Mouse (Mus musculus): Measurements from ENCODE around the gene Mrps23.

The Mrps23 gene

GRCm38 (mm10) chr11:88203712-88204532 is at the start of gene Mrps23:
Gene Mrps23, plus strand, starts transcription at chr11:88204388.
- in situ Hi-C loops (cut with MboI, MseI): no loop called here

GRCm38 (mm10) chr11:88154500-88154899 is 49.7 kb upstream of the Mrps23 start:
- in situ Hi-C loops (cut with MboI, MseI): no loop called here

GRCm38 (mm10) chr11:88155451-88155850 is 48.7 kb upstream of the Mrps23 start:
- in situ Hi-C loops (cut with MboI, MseI): no loop called here

- in situ Hi-C loops (cut with MboI, MseI): no loop called here
Measured at GRCm38 (mm10) chr11:88155998-88156397, 48.2 kb upstream of the Mrps23 start.

GRCm38 (mm10) chr11:88156403-88156802 is 47.8 kb upstream of the Mrps23 start:
- in situ Hi-C loops (cut with MboI, MseI): no loop called here

GRCm38 (mm10) chr11:88158842-88159246 is 45.3 kb upstream of the Mrps23 start:
- in situ Hi-C loops (cut with MboI, MseI): no loop called here

GRCm38 (mm10) chr11:88159389-88159788 is 44.8 kb upstream of the Mrps23 start:
- in situ Hi-C loops (cut with MboI, MseI): no loop called here

GRCm38 (mm10) chr11:88160316-88160715 is 43.9 kb upstream of the Mrps23 start:
- in situ Hi-C loops (cut with MboI, MseI): no loop called here

GRCm38 (mm10) chr11:88161051-88161581 is 43.1 kb upstream of the Mrps23 start:
- in situ Hi-C loops (cut with MboI, MseI): no loop called here

GRCm38 (mm10) chr11:88161651-88162362 is 42.4 kb upstream of the Mrps23 start:
- in situ Hi-C loops (cut with MboI, MseI): no loop called here

- in situ Hi-C loops (cut with MboI, MseI): no loop called here
Measured at GRCm38 (mm10) chr11:88162740-88163139, 41.4 kb upstream of the Mrps23 start.

- in situ Hi-C loops (cut with MboI, MseI): no loop called here
Measured at GRCm38 (mm10) chr11:88164213-88164723, 39.9 kb upstream of the Mrps23 start.

GRCm38 (mm10) chr11:88164801-88165377 is 39.3 kb upstream of the Mrps23 start:
- in situ Hi-C loops (cut with MboI, MseI): no loop called here

GRCm38 (mm10) chr11:88165683-88166364 is 38.4 kb upstream of the Mrps23 start:
- in situ Hi-C loops (cut with MboI, MseI): no loop called here

GRCm38 (mm10) chr11:88166471-88166870 is 37.7 kb upstream of the Mrps23 start:
- in situ Hi-C loops (cut with MboI, MseI): no loop called here

GRCm38 (mm10) chr11:88168611-88169010 is 35.6 kb upstream of the Mrps23 start:
- in situ Hi-C loops (cut with MboI, MseI): no loop called here

- in situ Hi-C loops (cut with MboI, MseI): no loop called here
Measured at GRCm38 (mm10) chr11:88169531-88170040, 34.6 kb upstream of the Mrps23 start.

GRCm38 (mm10) chr11:88170606-88171005 is 33.6 kb upstream of the Mrps23 start:
- in situ Hi-C loops (cut with MboI, MseI): no loop called here

- in situ Hi-C loops (cut with MboI, MseI): no loop called here
Measured at GRCm38 (mm10) chr11:88171876-88172442, 32.2 kb upstream of the Mrps23 start.

- in situ Hi-C loops (cut with MboI, MseI): no loop called here
Measured at GRCm38 (mm10) chr11:88172601-88173325, 31.4 kb upstream of the Mrps23 start.
